Mouse (Mus musculus) effector memory CD4-positive, alpha-beta T cell, adult 5 months (primary cell): Measurements from ENCODE around the gene Ppm1a. TPM values are rescaled to one million over a fixed set of nuclear protein-coding genes. Genes with fewer than 3 reads are reported as not detected.

Source experiments
- polyA plus RNA-seq: library from polyadenylated mRNA; unstranded; fragments of 100-300 nt; shearing (Covaris generic); gene quantifications from one replicate; pipeline ENCODE4 v1.2.1, GENCODE M21; 2017

Gene Ppm1a
- 93.8 TPM for polyA plus RNA-seq

GRCm38 (mm10) chr12:72757086-72757485 is at the start of gene Ppm1a:
Gene Ppm1a, plus strand, starts transcription at chr12:72757455.

Other genes starting within 250 kb of the Ppm1a start
- gene Pcnx4, start 221.1 kb upstream of the Ppm1a start, polyA plus RNA-seq, result 5.2 TPM
- gene Gm4756, start 107.8 kb upstream of the Ppm1a start, polyA plus RNA-seq, result not detected
- gene Dhrs7, start 92.5 kb upstream of the Ppm1a start, polyA plus RNA-seq, result 52.1 TPM
- gene Six6, start 182.4 kb downstream of the Ppm1a start, polyA plus RNA-seq, result not detected
- gene 4930447C04Rik, start 183.3 kb downstream of the Ppm1a start, polyA plus RNA-seq, result not detected